Mouse (Mus musculus): ENCODE measurements at regions not wholly inside any gene's neighbourhood (a gene's known extent, or its start where the extent isn't known, plus 50 kb on each side); places are given as distances from the start of the nearest gene placed in this dataset. TPM values are rescaled to one million over a fixed set of nuclear protein-coding genes. Genes with fewer than 3 reads are reported as not detected.

- ATAC-seq (ENCODE audit: low FRiP score): no peak
- Histone ChIP-seq H3K9me3 (no peaks in the 10 kb centered on the region), H3K27ac (no peak overlapping the region), H3K4me3 (no peak overlapping the region), H3K36me3 (no peaks in the 10 kb centered on the region), H3K4me2 (no peak overlapping the region), H3K4me1 (replicated peaks) (peaks cover 41% of the 10 kb centered on the region), H3K9ac (no peak overlapping the region), H3K27me3 (0 out of 2 replicates have a peak, but pooled peaks cover 2% of the 10 kb centered on the region)
- 86% methylated on average over 4 of the region's 4 CpGs for WGBS
Measured at GRCm38 (mm10) chr4:152628111-152628510, 150.4 kb upstream of the Kcnab2 start.

GRCm38 (mm10) chr4:152625032-152626003 is 147.6 kb upstream of the Kcnab2 start:
- H3K9me3 ChIP-seq: no peaks in the 10 kb centered on the region
- peak overlapping the region; percentile 84 for H3K27ac ChIP-seq
- H3K4me2 ChIP-seq: peak overlapping the region; percentile 24; the same call in 1 of the 2 replicates
- peaks cover 10% of the 10 kb centered on the region; the same call in 1 of the 2 replicates for H3K27me3 ChIP-seq
- H3K9ac ChIP-seq: no peak overlapping the region
- H3K4me1 ChIP-seq (replicated peaks): peaks cover 46% of the 10 kb centered on the region
- peak; percentile 81 for ATAC-seq (ENCODE audit: low FRiP score)
- no peaks in the 10 kb centered on the region for H3K36me3 ChIP-seq
- WGBS: 3% methylated on average over 22 of the region's 22 CpGs
- no peak overlapping the region for H3K4me3 ChIP-seq

- no peaks in the 10 kb centered on the region for H3K36me3 ChIP-seq
- peak overlapping the region; percentile 60 for H3K9ac ChIP-seq
- ATAC-seq (ENCODE audit: low FRiP score): no peak
- WGBS: 60% methylated on average over 9 of the region's 9 CpGs
- peak overlapping the region; percentile 76 for H3K27ac ChIP-seq
- peaks cover 10% of the 10 kb centered on the region; the same call in 1 of the 2 replicates for H3K27me3 ChIP-seq
- H3K4me3 ChIP-seq: no peak overlapping the region
- peaks cover 45% of the 10 kb centered on the region for H3K4me1 ChIP-seq (replicated peaks)
- peak overlapping the region; percentile 35 for H3K4me2 ChIP-seq
- H3K9me3 ChIP-seq: no peaks in the 10 kb centered on the region
Measured at GRCm38 (mm10) chr4:152622022-152622777, 144.5 kb upstream of the Kcnab2 start.

- Histone ChIP-seq H3K27ac (no peak overlapping the region), H3K36me3 (no peaks in the 10 kb centered on the region), H3K4me2 (no peak overlapping the region), H3K4me3 (no peak overlapping the region), H3K27me3 (peaks cover 10% of the 10 kb centered on the region; the same call in 1 of the 2 replicates), H3K9me3 (no peaks in the 10 kb centered on the region), H3K9ac (no peak overlapping the region), H3K4me1 (replicated peaks) (peaks cover 9% of the 10 kb centered on the region)
- no peak for ATAC-seq (ENCODE audit: low FRiP score)
- WGBS: 61% methylated on average over 3 of the region's 3 CpGs
Measured at GRCm38 (mm10) chr4:152617636-152618035, 140.0 kb upstream of the Kcnab2 start.

GRCm38 (mm10) chr4:152615155-152615554 is 137.5 kb upstream of the Kcnab2 start:
- Histone ChIP-seq H3K4me1 (replicated peaks) (0 out of 2 replicates have a peak, but pooled peaks cover 4% of the 10 kb centered on the region), H3K4me3 (no peak overlapping the region), H3K4me2 (no peak overlapping the region), H3K36me3 (no peaks in the 10 kb centered on the region), H3K9ac (no peak overlapping the region), H3K9me3 (no peaks in the 10 kb centered on the region), H3K27ac (no peak overlapping the region), H3K27me3 (no peaks in the 10 kb centered on the region)
- ATAC-seq (ENCODE audit: low FRiP score): no peak
- 93% methylated on average over 2 of the region's 2 CpGs for WGBS

GRCm38 (mm10) chr4:152614356-152615100 is 136.9 kb upstream of the Kcnab2 start:
- 88% methylated on average over 13 of the region's 13 CpGs for WGBS
- Histone ChIP-seq H3K9me3 (no peaks in the 10 kb centered on the region), H3K9ac (no peak overlapping the region), H3K36me3 (no peaks in the 10 kb centered on the region), H3K27ac (no peak overlapping the region), H3K4me2 (no peak overlapping the region), H3K4me1 (replicated peaks) (0 out of 2 replicates have a peak, but pooled peaks cover 4% of the 10 kb centered on the region), H3K4me3 (no peak overlapping the region), H3K27me3 (no peaks in the 10 kb centered on the region)
- no peak for ATAC-seq (ENCODE audit: low FRiP score)

Small RNAs in the stretch of these regions (microRNA-seq; reads per million reads assigned to microRNA genes)
- not detected for gene Gm25779
